17 mouse cellular contexts compared by ENCODE assay signal in the genomic region with DNA sequence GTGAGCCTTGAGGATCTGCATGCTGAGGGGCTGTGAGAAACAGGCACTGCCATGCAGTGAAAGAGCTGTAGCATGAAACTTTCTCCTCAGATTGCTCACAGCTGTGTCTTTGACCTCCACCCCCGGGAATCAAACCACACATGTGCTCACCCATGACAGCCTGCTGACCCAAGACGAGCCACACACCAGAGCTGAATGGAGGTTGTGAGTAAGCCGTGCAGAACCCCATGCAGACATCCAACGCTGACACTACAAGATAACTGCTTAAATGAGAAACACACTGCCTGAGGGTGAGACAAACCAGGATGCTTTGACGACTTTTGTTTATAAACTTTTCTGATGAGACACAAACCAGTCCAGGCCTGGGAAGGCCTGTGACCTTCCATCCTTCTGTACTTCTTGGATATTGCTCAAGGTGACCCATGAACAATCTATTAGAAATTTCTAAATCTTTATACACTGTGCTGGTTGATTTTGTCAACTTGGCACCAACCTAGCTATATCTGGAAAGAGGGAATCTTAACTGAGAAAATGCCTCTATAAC. TPM values are rescaled to one million over a fixed set of nuclear protein-coding genes. Genes with fewer than 3 reads are reported as not detected.
DNase-seq lines count a peak whose midpoint lies in the region; ATAC-seq and TF ChIP-seq lines count a peak whose summit lies in the region.
"Had no signal": no experiment of that assay in that cellular context is flagged by ENCODE, and none has a peak within 500 bp of the region (broad histone marks: within the 10 kb centered on the region; RNA-seq: fewer than 3 reads in every experiment).

No protein-coding gene starts in this region.

- no peak overlapping the region for H3K27ac ChIP-seq in heart, embryonic 10.5 days
- H3K27ac ChIP-seq in stomach, embryonic 14.5 days (ENCODE audit: low read length) = peak overlapping the region; percentile 41; the same call in 1 of the 2 replicates
- no peak overlapping the region for H3K27ac ChIP-seq in stomach, postnatal 0 days (replicated peaks)
- peak overlapping the region; percentile 27; the same call in 1 of the 2 replicates for H3K27ac ChIP-seq in intestine, embryonic 15.5 days
- H3K27ac ChIP-seq: left cerebral cortex, adult 2 months; liver, embryonic 15.5 days; midbrain, embryonic 13.5 days; neural tube, embryonic 15.5 days had no signal

- H3K27me3 ChIP-seq in heart, embryonic 10.5 days (ENCODE audit: insufficient read depth, poor library complexity, severe bottlenecking) = no peaks in the 10 kb centered on the region
- H3K27me3 ChIP-seq in stomach, embryonic 14.5 days (ENCODE audit: control insufficient read depth, insufficient read depth, low read length) = no peaks in the 10 kb centered on the region
- H3K27me3 ChIP-seq in stomach, postnatal 0 days (ENCODE audit: control insufficient read depth, insufficient read depth, low read length) = no peaks in the 10 kb centered on the region
- no peaks in the 10 kb centered on the region for H3K27me3 ChIP-seq in intestine, embryonic 15.5 days (replicated peaks)
- H3K27me3 ChIP-seq: liver, embryonic 15.5 days; midbrain, embryonic 13.5 days; neural tube, embryonic 15.5 days had no signal

- peak; percentile 49 to 53 for DNase-seq in heart, postnatal 10 days
- no peak for DNase-seq in heart, embryonic 10.5 days (ENCODE audit: low spot score)
- DNase-seq in stomach, postnatal 0 days (ENCODE audit: low spot score) = no peak
- peak; percentile 45 for DNase-seq in yolk sac, embryonic 10.5 days (ENCODE audit: low spot score)
- no peak for DNase-seq in cerebellum, adult 11 months
- no peak for DNase-seq in cerebellum, adult 8-10 months
- DNase-seq: adrenal gland, postnatal 36 days; cerebellum, adult 9-10 months; gastrocnemius, adult 2 months; kidney, postnatal 14 days; retina, postnatal 1 day had no signal

- ATAC-seq in stomach, embryonic 14.5 days (ENCODE audit: insufficient number of reproducible peaks, insufficient read depth, low FRiP score, low read depth) = no peak
- ATAC-seq in stomach, postnatal 0 days (ENCODE audit: low FRiP score, low TSS enrichment) = no peak; the same call in 1 of the 2 replicates
- no peak for ATAC-seq in intestine, embryonic 15.5 days
- ATAC-seq: midbrain, embryonic 13.5 days had no signal

- H3K9me3 ChIP-seq in heart, embryonic 10.5 days = no peaks in the 10 kb centered on the region
- no peaks in the 10 kb centered on the region for H3K9me3 ChIP-seq in stomach, embryonic 14.5 days (ENCODE audit: control insufficient read depth, low read depth, low read length)
- no peaks in the 10 kb centered on the region for H3K9me3 ChIP-seq in stomach, postnatal 0 days (ENCODE audit: control insufficient read depth, low read length)
- H3K9me3 ChIP-seq in intestine, embryonic 15.5 days = no peaks in the 10 kb centered on the region
- H3K9me3 ChIP-seq: liver, embryonic 15.5 days; midbrain, embryonic 13.5 days; neural tube, embryonic 15.5 days had no signal

- H3K9ac ChIP-seq in stomach, embryonic 14.5 days (replicated peaks; ENCODE audit: low read depth, low read length) = no peak overlapping the region
- H3K9ac ChIP-seq in stomach, postnatal 0 days (ENCODE audit: low read length) = no peak overlapping the region
- no peak overlapping the region for H3K9ac ChIP-seq in intestine, embryonic 15.5 days
- H3K9ac ChIP-seq: liver, embryonic 15.5 days; midbrain, embryonic 13.5 days; neural tube, embryonic 15.5 days had no signal

- no peak overlapping the region for H3K4me2 ChIP-seq in stomach, embryonic 14.5 days (replicated peaks; ENCODE audit: low read depth, low read length)
- no peak overlapping the region for H3K4me2 ChIP-seq in stomach, postnatal 0 days (replicated peaks; ENCODE audit: low read depth)
- H3K4me2 ChIP-seq in intestine, embryonic 15.5 days (replicated peaks) = no peak overlapping the region
- H3K4me2 ChIP-seq: liver, embryonic 15.5 days; midbrain, embryonic 13.5 days; neural tube, embryonic 15.5 days had no signal

- 63% methylated on average over 5 of the region's 5 CpGs for WGBS in heart, embryonic 10.5 days
- 41% methylated on average over 5 of the region's 5 CpGs for WGBS in stomach, embryonic 14.5 days
- 48% methylated on average over 5 of the region's 5 CpGs for WGBS in stomach, postnatal 0 days
- WGBS in intestine, embryonic 15.5 days = 47% methylated on average over 5 of the region's 5 CpGs

- TF ChIP-seq EP300 in stomach, postnatal 0 days (optimal IDR thresholded peaks at IDR 0.05) = no peak

- TF ChIP-seq CTCF in stomach, postnatal 0 days (IDR thresholded peaks at IDR 0.05; ENCODE audit: low read depth) = no peak

- peaks cover 17% of the 10 kb centered on the region for H3K4me1 ChIP-seq in heart, embryonic 10.5 days
- H3K4me1 ChIP-seq in stomach, embryonic 14.5 days (ENCODE audit: control insufficient read depth, insufficient read depth, low read length) = peaks cover 25% of the 10 kb centered on the region
- no peaks in the 10 kb centered on the region for H3K4me1 ChIP-seq in stomach, postnatal 0 days (replicated peaks; ENCODE audit: control insufficient read depth, insufficient read depth)
- peaks cover 19% of the 10 kb centered on the region for H3K4me1 ChIP-seq in intestine, embryonic 15.5 days (replicated peaks)
- H3K4me1 ChIP-seq: liver, embryonic 15.5 days; neural tube, embryonic 15.5 days had no signal

- peaks cover 76% of the 10 kb centered on the region for H3K36me3 ChIP-seq in heart, embryonic 10.5 days
- peaks cover 28% of the 10 kb centered on the region for H3K36me3 ChIP-seq in stomach, embryonic 14.5 days (ENCODE audit: control insufficient read depth, insufficient read depth, low read length)
- H3K36me3 ChIP-seq in stomach, postnatal 0 days (ENCODE audit: control insufficient read depth, insufficient read depth, low read length) = peaks cover 15% of the 10 kb centered on the region
- H3K36me3 ChIP-seq in intestine, embryonic 15.5 days = peaks cover 28% of the 10 kb centered on the region

- intact Hi-C loops in heart, postnatal 10 days (cut with DNase I) = no loop called here

- no peak overlapping the region for H3K4me3 ChIP-seq in heart, embryonic 10.5 days
- H3K4me3 ChIP-seq in stomach, embryonic 14.5 days (ENCODE audit: low read depth, low read length) = no peak overlapping the region
- no peak overlapping the region for H3K4me3 ChIP-seq in stomach, postnatal 0 days (ENCODE audit: low read depth, low read length)
- no peak overlapping the region for H3K4me3 ChIP-seq in intestine, embryonic 15.5 days (replicated peaks)
- H3K4me3 ChIP-seq: gastrocnemius, adult 2 months; left cerebral cortex, adult 2 months; liver, embryonic 15.5 days; midbrain, embryonic 13.5 days; neural tube, embryonic 15.5 days had no signal

RNA-seq across cellular contexts. Expression of a gene that starts 26.2 kb away (rescaled TPM):
- 10 to 100 TPM; 19.0 to 43.7 TPM for total RNA-seq in heart, postnatal 10 days (2021)
- 16.9 and 27.0 TPM in 2 replicates for polyA plus RNA-seq in heart, embryonic 10.5 days (2016; fragmentation: Nextera tagmentation; extraction: Ambion mirVana)
- polyA plus RNA-seq in stomach, embryonic 14.5 days (2014; fragmentation: Nextera tagmentation; extraction: Ambion mirVana) = 23.6 and 23.7 TPM in 2 replicates
- 41.2 and 43.6 TPM in 2 replicates for polyA plus RNA-seq in stomach, postnatal 0 days (2015; fragmentation: Nextera tagmentation; extraction: Ambion mirVana)
- polyA plus RNA-seq in intestine, embryonic 15.5 days (2015; fragmentation: Nextera tagmentation; extraction: Ambion mirVana) = 23.7 and 26.0 TPM in 2 replicates

RNA-seq across cellular contexts. Expression of a gene that starts 30.3 kb away (rescaled TPM):
- total RNA-seq in heart, postnatal 10 days (2021) = 100 to 1,000 TPM; 236 to 245 TPM
- 280 and 331 TPM in 2 replicates for polyA plus RNA-seq in heart, embryonic 10.5 days (2016; fragmentation: Nextera tagmentation; extraction: Ambion mirVana)
- polyA plus RNA-seq in stomach, embryonic 14.5 days (2014; fragmentation: Nextera tagmentation; extraction: Ambion mirVana) = 323 and 344 TPM in 2 replicates
- polyA plus RNA-seq in stomach, postnatal 0 days (2015; fragmentation: Nextera tagmentation; extraction: Ambion mirVana) = 157 and 165 TPM in 2 replicates
- 275 and 293 TPM in 2 replicates for polyA plus RNA-seq in intestine, embryonic 15.5 days (2015; fragmentation: Nextera tagmentation; extraction: Ambion mirVana)

Comparison
In these comparisons a context has a peak if more than half of its experiments do, and no peak if none do; other contexts are left out.
1. DNase-seq: peak in heart, postnatal 10 days (2 of 2) and yolk sac, embryonic 10.5 days (single experiment); none in heart, embryonic 10.5 days (single experiment), stomach, postnatal 0 days (single experiment), cerebellum, adult 11 months (single experiment) and cerebellum, adult 8-10 months (single experiment).
2. H3K27ac ChIP-seq: peak in stomach, embryonic 14.5 days (single experiment) and intestine, embryonic 15.5 days (single experiment); none in heart, embryonic 10.5 days (single experiment) and stomach, postnatal 0 days (single experiment).